Mouse (Mus musculus): ENCODE results near the gene Tpm1.

Tpm1 gene

GRCm38 (mm10) chr9:67028133-67028724 lies 21.0 kb downstream of the Tpm1 start:
- 82% methylated on average over 12 of the region's 12 CpGs for WGBS

- 55% methylated on average over 7 of the region's 7 CpGs for WGBS
Observed at GRCm38 (mm10) chr9:67026890-67027289, 22.3 kb downstream of the Tpm1 start.

- WGBS, result 93% methylated on average over 7 of the region's 7 CpGs
Observed at GRCm38 (mm10) chr9:67026061-67026460, 23.1 kb downstream of the Tpm1 start.

GRCm38 (mm10) chr9:67024889-67025692 lies 24.1 kb downstream of the Tpm1 start:
- WGBS, result 81% methylated on average over 17 of the region's 17 CpGs

- 87% methylated on average over 9 of the region's 9 CpGs for WGBS
Observed at GRCm38 (mm10) chr9:67023371-67023770, 25.8 kb downstream of the Tpm1 start.

- 59% methylated on average over 2 of the region's 2 CpGs for WGBS
Observed at GRCm38 (mm10) chr9:67020063-67020462, 29.1 kb downstream of the Tpm1 start.

- WGBS, result 83% methylated on average over 2 of the region's 2 CpGs
Observed at GRCm38 (mm10) chr9:67013501-67013900, 35.7 kb downstream of the Tpm1 start.

- 66% methylated on average over 3 of the region's 3 CpGs for WGBS
Observed at GRCm38 (mm10) chr9:67012470-67012869, 36.7 kb downstream of the Tpm1 start.

- WGBS, result 81% methylated on average over 9 of the region's 9 CpGs
Observed at GRCm38 (mm10) chr9:67011483-67011882, 37.7 kb downstream of the Tpm1 start.

- WGBS, result 79% methylated on average over 11 of the region's 11 CpGs
Observed at GRCm38 (mm10) chr9:67008781-67009180, 40.4 kb downstream of the Tpm1 start.

GRCm38 (mm10) chr9:67006376-67006775 lies 42.8 kb downstream of the Tpm1 start:
- WGBS, result 75% methylated on average over 4 of the region's 4 CpGs

- WGBS, result 68% methylated on average over 11 of the region's 11 CpGs
Observed at GRCm38 (mm10) chr9:67005161-67005742, 44.0 kb downstream of the Tpm1 start.

GRCm38 (mm10) chr9:67003656-67004055 lies 45.5 kb downstream of the Tpm1 start:
- 64% methylated on average over 4 of the region's 4 CpGs for WGBS

GRCm38 (mm10) chr9:67003156-67003555 lies 46.0 kb downstream of the Tpm1 start:
- WGBS, result 25% methylated on average over 4 of the region's 4 CpGs

- WGBS, result 62% methylated on average over 4 of the region's 4 CpGs
Observed at GRCm38 (mm10) chr9:67001506-67001905, 47.7 kb downstream of the Tpm1 start.

- 3% methylated on average over 6 of the region's 6 CpGs for WGBS
Observed at GRCm38 (mm10) chr9:67001050-67001449, 48.2 kb downstream of the Tpm1 start.

GRCm38 (mm10) chr9:66999698-67000097 lies 49.5 kb downstream of the Tpm1 start:
- WGBS, result 58% methylated on average over 8 of the region's 8 CpGs

- 77% methylated on average over 8 of the region's 8 CpGs for WGBS
Observed at GRCm38 (mm10) chr9:66991750-66992410, 57.3 kb downstream of the Tpm1 start.

- 45% methylated on average over 9 of the region's 9 CpGs for whole genome bisulfite sequencing
Observed at GRCm38 (mm10) chr9:66991021-66991749, 58.0 kb downstream of the Tpm1 start.

GRCm38 (mm10) chr9:66990046-66990445 lies 59.2 kb downstream of the Tpm1 start:
- WGBS, result 76% methylated on average over 5 of the region's 5 CpGs

- WGBS, result 51% methylated on average over 6 of the region's 6 CpGs
Observed at GRCm38 (mm10) chr9:66989581-66989980, 59.6 kb downstream of the Tpm1 start.

Measured in cerebral cortex, adult 2 months (tissue).